Mouse (Mus musculus) pancreas, adult 10 weeks (tissue): ENCODE results near the gene Wfdc1. TPM values are rescaled to one million over a fixed set of nuclear protein-coding genes. Genes with fewer than 3 reads are reported as not detected.

Source experiments
- polyA plus RNA-seq: library from polyadenylated mRNA; stranded (reverse); fragments of 350-450 nt; fragmentation: Illumina TruSeq; extraction: RNeasy Lipid Tissue Mini Kit (QIAGEN cat#74804); gene quantifications from one replicate; pipeline ENCODE4 v1.2.3, GENCODE M21; 2015; ENCODE audit warnings: low read depth, low replicate concordance; ENCODE audit not compliant: insufficient read depth

The Wfdc1 gene
- polyA plus RNA-seq: 11.7 TPM

GRCm38 (mm10) chr8:119666219-119666951, at the start of gene Wfdc1:
Wfdc1 (plus strand) TSS chr8:119666365.

DNA sequence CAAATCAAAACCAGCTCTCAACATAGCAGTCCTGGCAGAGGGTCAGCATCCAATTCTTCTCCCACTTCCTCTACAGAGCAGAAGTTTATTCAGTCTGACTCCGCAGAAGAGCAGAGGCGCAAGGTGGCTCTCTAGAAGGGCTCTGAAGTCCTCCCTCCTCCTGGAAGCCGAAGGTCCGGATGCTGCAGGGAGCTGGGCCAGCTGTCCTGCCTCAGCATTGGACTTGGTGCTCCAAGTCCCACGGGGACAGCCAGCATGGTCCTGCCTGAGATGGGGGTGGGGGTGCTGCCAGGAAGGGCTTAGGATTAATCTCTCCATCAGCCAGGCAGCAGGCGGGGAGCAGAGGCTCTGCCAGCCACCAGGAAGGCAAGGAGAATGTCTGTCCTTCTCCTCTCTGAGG, 30.8 kb upstream of the Wfdc1 start, which contains the start of gene Kcng4:
TSS of gene Kcng4 (minus strand) at position 303 of the 400 bp plus-strand sequence.

GRCm38 (mm10) chr8:119699549-119700134, 33.5 kb downstream of the Wfdc1 start, which contains the start of gene Atp2c2:
Atp2c2 (plus strand) TSS chr8:119700009.

Other genes starting within 250 kb of the Wfdc1 start
- gene Osgin1, start 232.2 kb upstream of the Wfdc1 start, polyA plus RNA-seq: 15.2 TPM
- 0.83 TPM for gene Necab2, start 219.6 kb upstream of the Wfdc1 start, polyA plus RNA-seq
- not detected for gene Slc38a8, start 164.7 kb upstream of the Wfdc1 start, polyA plus RNA-seq
- 16.4 TPM for gene Mbtps1, start 107.6 kb upstream of the Wfdc1 start, polyA plus RNA-seq
- 4.2 TPM for gene Hsdl1, start 91.2 kb upstream of the Wfdc1 start, polyA plus RNA-seq
- gene Dnaaf1, start 91.1 kb upstream of the Wfdc1 start, polyA plus RNA-seq: not detected
- 4.0 TPM for gene Taf1c, start 61.1 kb upstream of the Wfdc1 start, polyA plus RNA-seq
- gene Adad2, start 53.6 kb upstream of the Wfdc1 start, polyA plus RNA-seq: not detected
- not detected for gene Kcng4, start 30.7 kb upstream of the Wfdc1 start, polyA plus RNA-seq
- gene Atp2c2, start 33.6 kb downstream of the Wfdc1 start, polyA plus RNA-seq: 5.0 TPM
- gene Tldc1, start 112.1 kb downstream of the Wfdc1 start, polyA plus RNA-seq: 2.4 TPM
- gene Cotl1, start 174.2 kb downstream of the Wfdc1 start, polyA plus RNA-seq: 13.2 TPM
- 2.3 TPM for gene Klhl36, start 195.9 kb downstream of the Wfdc1 start, polyA plus RNA-seq
- 40.6 TPM for gene Usp10, start 244.0 kb downstream of the Wfdc1 start, polyA plus RNA-seq
- gene Gm20388, start 244.5 kb downstream of the Wfdc1 start, polyA plus RNA-seq: 7.6 TPM